Mouse (Mus musculus) ovary, adult 18-20 months (tissue): ENCODE results near the gene Gm10720.
"Not testable (repeated sequence)": the region's sequence is repeated elsewhere in the genome, so short reads cannot be mapped to it uniquely, and the experiment has no call there.

Experiments used
- DNase-seq: peaks from one replicate; pipeline ENCODE4 v3.0.0; 2022; ENCODE audit warnings: low spot score, mixed read lengths

Gene Gm10720

DNA sequence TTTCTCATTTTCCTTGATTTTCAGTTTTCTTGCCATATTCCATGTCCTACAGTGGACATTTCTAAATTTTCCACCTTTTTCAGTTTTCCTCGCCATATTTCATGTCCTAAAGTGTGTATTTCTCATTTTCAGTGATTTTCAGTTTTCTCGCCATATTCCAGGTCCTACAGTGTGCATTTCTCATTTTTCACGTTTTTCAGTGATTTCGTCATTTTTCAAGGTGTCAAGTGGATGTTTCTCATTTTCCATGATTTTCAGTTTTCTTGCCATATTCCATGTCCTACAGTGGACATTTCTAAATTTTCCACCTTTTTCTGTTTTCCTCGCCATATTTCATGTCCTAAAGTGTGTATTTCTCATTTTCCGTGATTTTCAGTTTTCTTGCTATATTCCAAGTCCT lies 10.2 kb downstream of the Gm10720 start:
- peak; percentile 84 for DNase-seq

DNA sequence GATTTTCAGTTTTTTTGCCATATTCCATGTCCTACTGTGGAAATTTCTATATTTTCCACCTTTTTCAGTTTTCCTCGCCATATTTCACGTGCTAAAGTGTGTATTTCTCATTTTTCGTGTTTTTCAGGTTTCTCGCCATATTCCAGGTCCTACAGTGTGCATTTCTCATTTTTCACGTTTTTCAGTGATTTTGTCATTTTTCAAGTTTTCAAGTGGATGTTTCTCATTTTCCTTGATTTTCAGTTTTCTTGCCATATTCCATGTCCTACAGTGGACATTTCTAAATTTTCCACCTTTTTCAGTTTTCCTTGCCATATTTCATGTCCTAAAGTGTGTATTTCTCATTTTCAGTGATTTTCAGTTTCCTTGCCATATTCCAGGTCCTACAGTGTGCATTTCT lies 10.7 kb downstream of the Gm10720 start:
- DNase-seq, result not testable (repeated sequence)

DNA sequence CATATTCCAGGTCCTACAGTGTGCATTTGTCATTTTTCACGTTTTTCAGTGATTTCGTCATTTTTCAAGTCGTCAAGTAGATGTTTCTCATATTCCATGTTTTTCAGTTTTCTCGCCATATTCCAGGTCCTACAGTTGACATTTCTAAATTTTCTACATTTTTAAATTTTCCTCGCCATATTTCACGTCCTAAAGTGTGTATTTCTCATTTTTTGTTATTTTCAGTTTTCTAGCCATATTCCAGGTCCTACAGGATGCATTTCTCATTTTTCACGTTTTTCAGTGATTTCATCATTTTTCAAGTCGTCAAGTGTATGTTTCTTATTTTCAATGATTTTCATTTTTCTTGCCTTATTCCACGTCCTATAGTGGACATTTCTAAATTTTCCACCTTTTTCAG lies 11.3 kb downstream of the Gm10720 start:
- not testable (repeated sequence) for DNase-seq

DNA sequence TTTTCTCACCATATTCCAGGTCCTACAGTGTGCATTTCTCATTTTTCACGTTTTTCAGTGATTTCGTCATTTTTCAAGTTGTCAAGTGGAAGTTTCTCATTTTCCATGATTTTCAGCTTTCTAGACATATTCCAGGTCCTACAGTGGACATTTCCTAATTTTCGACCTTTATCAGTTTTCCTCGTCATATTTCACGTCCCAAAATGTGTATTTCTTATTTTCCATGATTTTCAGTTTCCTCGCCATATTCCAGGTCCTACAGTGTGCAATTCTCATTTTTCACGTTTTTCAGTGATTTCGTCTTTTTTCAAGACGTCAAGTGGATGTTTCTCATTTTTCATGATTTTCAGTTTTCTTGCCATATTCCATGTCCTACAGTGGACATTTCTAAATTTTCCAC lies 11.7 kb downstream of the Gm10720 start:
- DNase-seq, result not testable (repeated sequence)

DNA sequence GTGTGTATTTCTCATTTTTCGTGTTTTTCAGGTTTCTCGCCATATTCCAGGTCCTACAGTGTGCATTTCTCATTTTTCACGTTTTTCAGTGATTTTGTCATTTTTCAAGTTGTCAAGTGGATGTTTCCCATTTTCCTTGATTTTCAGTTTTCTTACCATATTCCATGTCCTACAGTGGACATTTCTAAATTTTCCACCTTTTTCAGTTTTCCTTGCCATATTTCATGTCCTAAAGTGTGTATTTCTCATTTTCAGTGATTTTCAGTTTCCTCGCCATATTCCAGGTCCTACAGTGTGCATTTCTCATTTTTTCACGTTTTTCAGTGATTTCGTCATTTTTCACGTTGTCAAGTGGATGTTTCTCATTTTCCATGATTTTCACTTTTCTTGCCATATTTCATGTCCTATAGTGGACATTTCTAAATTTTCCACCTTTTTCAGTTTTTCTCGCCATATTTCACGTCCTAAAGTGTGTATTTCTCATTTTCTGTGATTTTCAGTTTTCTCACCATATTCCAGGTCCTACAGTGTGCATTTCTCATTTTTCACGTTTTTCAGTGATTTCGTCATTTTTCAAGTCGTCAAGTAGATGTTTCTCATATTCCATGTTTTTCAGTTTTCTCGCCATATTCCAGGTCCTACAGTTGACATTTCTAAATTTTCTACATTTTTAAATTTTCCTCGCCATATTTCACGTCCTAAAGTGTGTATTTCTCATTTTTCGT lies 14.0 kb downstream of the Gm10720 start:
- DNase-seq, result peak; percentile 30

DNA sequence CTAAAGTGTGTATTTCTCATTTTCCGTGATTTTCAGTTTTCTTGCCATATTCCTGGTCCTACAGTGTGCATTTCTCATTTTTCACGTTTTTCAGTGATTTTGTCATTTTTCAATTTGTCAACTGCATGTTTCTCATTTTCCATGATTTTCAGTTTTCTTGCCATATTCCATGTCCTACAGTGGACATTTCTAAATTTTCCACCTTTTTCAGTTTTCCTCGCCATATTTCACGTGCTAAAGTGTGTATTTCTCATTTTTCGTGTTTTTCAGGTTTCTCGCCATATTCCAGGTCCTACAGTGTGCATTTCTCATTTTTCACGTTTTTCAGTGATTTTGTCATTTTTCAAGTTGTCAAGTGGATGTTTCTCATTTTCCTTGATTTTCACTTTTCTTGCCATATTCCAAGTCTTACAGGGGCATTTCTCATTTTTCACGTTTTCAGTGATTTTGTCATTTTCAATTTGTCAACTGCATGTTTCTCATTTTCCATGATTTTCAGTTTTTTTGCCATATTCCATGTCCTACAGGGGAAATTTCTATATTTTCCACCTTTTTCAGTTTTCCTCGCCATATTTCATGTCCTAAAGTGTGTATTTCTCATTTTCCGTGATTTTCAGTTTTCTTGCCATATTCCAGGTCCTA lies 15.3 kb downstream of the Gm10720 start:
- DNase-seq, result not testable (repeated sequence)

DNA sequence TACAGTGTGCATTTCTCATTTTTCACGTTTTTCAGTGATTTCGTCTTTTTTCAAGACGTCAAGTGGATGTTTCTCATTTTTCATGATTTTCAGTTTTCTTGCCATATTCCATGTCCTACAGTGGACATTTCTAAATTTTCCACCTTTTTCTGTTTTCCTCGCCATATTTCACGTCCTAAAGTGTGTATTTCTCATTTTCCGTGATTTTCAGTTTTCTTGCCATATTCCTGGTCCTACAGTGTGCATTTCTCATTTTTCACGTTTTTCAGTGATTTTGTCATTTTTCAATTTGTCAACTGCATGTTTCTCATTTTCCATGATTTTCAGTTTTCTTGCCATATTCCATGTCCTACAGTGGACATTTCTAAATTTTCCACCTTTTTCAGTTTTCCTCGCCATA lies 18.8 kb downstream of the Gm10720 start, which contains the start of gene Gm17535:
Gene Gm17535, plus strand, starts transcription at position 301 of the 400 bp plus-strand sequence.
- DNase-seq, result not testable (repeated sequence)

DNA sequence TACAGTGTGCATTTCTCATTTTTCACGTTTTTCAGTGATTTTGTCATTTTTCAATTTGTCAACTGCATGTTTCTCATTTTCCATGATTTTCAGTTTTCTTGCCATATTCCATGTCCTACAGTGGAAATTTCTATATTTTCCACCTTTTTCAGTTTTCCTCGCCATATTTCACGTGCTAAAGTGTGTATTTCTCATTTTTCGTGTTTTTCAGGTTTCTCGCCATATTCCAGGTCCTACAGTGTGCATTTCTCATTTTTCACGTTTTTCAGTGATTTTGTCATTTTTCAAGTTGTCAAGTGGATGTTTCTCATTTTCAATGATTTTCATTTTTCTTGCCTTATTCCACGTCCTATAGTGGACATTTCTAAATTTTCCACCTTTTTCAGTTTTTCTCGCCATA lies 21.1 kb downstream of the Gm10720 start, which contains the start of gene Gm10715:
Gene Gm10715, plus strand, starts transcription at position 301 of the 400 bp plus-strand sequence.
- DNase-seq, result not testable (repeated sequence)

DNA sequence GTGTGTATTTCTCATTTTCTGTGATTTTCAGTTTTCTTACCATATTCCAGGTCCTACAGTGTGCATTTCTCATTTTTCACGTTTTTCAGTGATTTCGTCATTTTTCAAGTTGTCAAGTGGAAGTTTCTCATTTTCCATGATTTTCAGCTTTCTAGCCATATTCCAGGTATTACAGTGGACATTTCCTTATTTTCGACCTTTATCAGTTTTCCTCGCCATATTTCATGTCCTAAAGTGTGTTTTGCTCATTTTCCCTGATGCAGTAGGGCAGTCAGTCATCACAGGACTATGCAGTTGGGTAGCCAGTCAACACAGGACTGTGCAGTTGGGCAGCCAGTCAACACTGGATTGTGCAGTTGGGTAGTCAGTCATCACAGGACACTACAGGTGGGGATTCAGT lies 22.7 kb downstream of the Gm10720 start:
- DNase-seq, result not testable (repeated sequence)
